Mouse (Mus musculus) heart, embryonic 14.5 days (tissue): ENCODE data around the gene 4933427D14Rik. TPM values are rescaled to one million over a fixed set of nuclear protein-coding genes. Genes with fewer than 3 reads are reported as not detected.

Experiments
- ATAC-seq: fragments of 200-750 bp; cut with Nextera tagmentation; 2 replicates; pipeline ENCODE4 v1.8.0; 2017; ENCODE audit warnings: low read depth, moderate TSS enrichment; ENCODE audit not compliant: insufficient number of reproducible peaks, insufficient read depth, low FRiP score
- H3K27ac ChIP-seq, 2 experiments: fragments of 200-500 bp in 1 of 2; fragments of 300-500 bp in 1 of 2; sonication (generic) in 1 of 2; replicated peaks in 1 of 2; 2 replicates each; pipeline ENCODE4 v1.5.1; 2012 to 2014; ENCODE audit warnings: low read depth in 2 of 2, low read length in 2 of 2, control low read depth in 1 of 2, mild to moderate bottlenecking in 1 of 2, mixed read lengths in 1 of 2; ENCODE audit not compliant: control insufficient read depth in 1 of 2, insufficient read depth in 1 of 2
- H3K27me3 ChIP-seq: fragments of 300-500 bp; sonication (generic); 2 replicates; pipeline ENCODE4 v1.6.1; 2014; ENCODE audit warnings: mild to moderate bottlenecking, low read length, control low read depth; ENCODE audit not compliant: control insufficient read depth, insufficient read depth
- H3K36me3 ChIP-seq: fragments of 300-500 bp; sonication (generic); 2 replicates; pipeline ENCODE4 v1.6.1; 2014; ENCODE audit warnings: mild to moderate bottlenecking, control low read depth, low read length, mixed read lengths; ENCODE audit not compliant: control insufficient read depth, insufficient read depth
- H3K4me1 ChIP-seq, 2 experiments: fragments of 200-500 bp in 1 of 2; fragments of 300-500 bp in 1 of 2; sonication (generic) in 1 of 2; 2 replicates each; pipeline ENCODE4 v1.6.1; 2012 to 2014; ENCODE audit warnings: low read length in 2 of 2, control low read depth in 1 of 2, mixed read lengths in 1 of 2; ENCODE audit not compliant: control insufficient read depth in 2 of 2, insufficient read depth in 2 of 2
- H3K4me2 ChIP-seq: fragments of 300-500 bp; sonication (generic); 2 replicates; pipeline ENCODE4 v1.6.1; 2014; ENCODE audit warnings: mild to moderate bottlenecking, low read length
- H3K4me3 ChIP-seq, 2 experiments: fragments of 200-500 bp in 1 of 2; fragments of 300-500 bp in 1 of 2; sonication (generic) in 1 of 2; 2 replicates each; pipeline ENCODE4 v1.5.1; 2012 to 2014; ENCODE audit warnings: low read length in 2 of 2, mild to moderate bottlenecking in 2 of 2, control low read depth in 1 of 2, low read depth in 1 of 2, moderate library complexity in 1 of 2; ENCODE audit not compliant: control insufficient read depth in 1 of 2, insufficient read depth in 1 of 2
- H3K9ac ChIP-seq: fragments of 300-500 bp; sonication (generic); 2 replicates; pipeline ENCODE4 v1.6.1; 2014; ENCODE audit warnings: mild to moderate bottlenecking, low read length
- H3K9me3 ChIP-seq: fragments of 300-500 bp; sonication (generic); 2 replicates; pipeline ENCODE4 v1.6.1; 2016; ENCODE audit warnings: low read length, control low read depth; ENCODE audit not compliant: control insufficient read depth
- whole genome bisulfite sequencing: fragments of 180-500 bp; shearing (Covaris S2); extraction: QIAGEN DNeasy Blood & Tissue Kit; methylation state at CpG from one replicate; pipeline ENCODE4 v1.1.7; 2014; 5-methylcytosine and 5-hydroxymethylcytosine counted together
- polyA plus RNA-seq: library from polyadenylated mRNA; unstranded; fragments of >200 nt; fragmentation: Nextera tagmentation; extraction: Ambion mirVana; gene quantifications from 2 replicates; pipeline ENCODE4 v1.2.1, GENCODE M21; 2014

Gene 4933427D14Rik
- polyA plus RNA-seq, 1 experiment from 2014 or later, result 6.5 TPM

GRCm38 (mm10) chr11:72196506-72196905, 10.8 kb downstream of the 4933427D14Rik start:
- WGBS, result 70% methylated on average over 8 of the region's 8 CpGs
- ATAC-seq, result no peak
- H3K27ac ChIP-seq, result peak overlapping the region in 1 of 2 experiments; percentile 29; a peak in 1 of 4 replicates
- no peaks in the 10 kb centered on the region for H3K4me1 ChIP-seq
- H3K9ac ChIP-seq, result no peak overlapping the region
- H3K4me2 ChIP-seq, result no peak overlapping the region
- H3K4me3 ChIP-seq, result no peak overlapping the region
- no peaks in the 10 kb centered on the region for H3K9me3 ChIP-seq
- H3K36me3 ChIP-seq, result peaks cover 37% of the 10 kb centered on the region
- H3K27me3 ChIP-seq, result no peaks in the 10 kb centered on the region

GRCm38 (mm10) chr11:72194259-72194658, 13.0 kb downstream of the 4933427D14Rik start:
- peaks cover 55% of the 10 kb centered on the region for H3K36me3 ChIP-seq
- H3K9ac ChIP-seq, result no peak overlapping the region
- H3K9me3 ChIP-seq, result no peaks in the 10 kb centered on the region
- no peaks in the 10 kb centered on the region for H3K27me3 ChIP-seq
- no peaks in the 10 kb centered on the region for H3K4me1 ChIP-seq
- ATAC-seq, result no peak
- H3K27ac ChIP-seq, result no peak overlapping the region
- 90% methylated on average over 2 of the region's 2 CpGs for WGBS
- no peak overlapping the region for H3K4me2 ChIP-seq
- H3K4me3 ChIP-seq, result no peak overlapping the region

- Histone ChIP-seq H3K4me3 (no peak overlapping the region), H3K36me3 (peaks cover 48% of the 10 kb centered on the region), H3K27ac (no peak overlapping the region), H3K4me1 (no peaks in the 10 kb centered on the region), H3K27me3 (no peaks in the 10 kb centered on the region), H3K4me2 (no peak overlapping the region), H3K9me3 (no peaks in the 10 kb centered on the region), H3K9ac (no peak overlapping the region)
- no peak for ATAC-seq
- WGBS, result 88% methylated on average over 1 of the region's 1 CpGs
These were observed 16.4 kb downstream of the 4933427D14Rik start for GRCm38 (mm10) chr11:72190857-72191256.

- H3K4me2 ChIP-seq, result no peak overlapping the region
- H3K36me3 ChIP-seq, result peaks cover 28% of the 10 kb centered on the region
- no peak overlapping the region for H3K27ac ChIP-seq
- no peaks in the 10 kb centered on the region for H3K4me1 ChIP-seq
- H3K27me3 ChIP-seq, result no peaks in the 10 kb centered on the region
- no peaks in the 10 kb centered on the region for H3K9me3 ChIP-seq
- no peak overlapping the region for H3K9ac ChIP-seq
- no peak for ATAC-seq
- WGBS, result 70% methylated on average over 4 of the region's 4 CpGs
- no peak overlapping the region for H3K4me3 ChIP-seq
These were observed 23.0 kb downstream of the 4933427D14Rik start for GRCm38 (mm10) chr11:72184252-72184651.

- Histone ChIP-seq H3K4me3 (no peak overlapping the region), H3K9ac (no peak overlapping the region), H3K4me1 (no peaks in the 10 kb centered on the region), H3K27me3 (no peaks in the 10 kb centered on the region), H3K36me3 (peaks cover 38% of the 10 kb centered on the region), H3K9me3 (no peaks in the 10 kb centered on the region), H3K27ac (no peak overlapping the region), H3K4me2 (no peak overlapping the region)
- WGBS, result 94% methylated on average over 4 of the region's 4 CpGs
- no peak for ATAC-seq
These were observed 26.1 kb downstream of the 4933427D14Rik start for GRCm38 (mm10) chr11:72181136-72181535.

GRCm38 (mm10) chr11:72180556-72180955, 26.7 kb downstream of the 4933427D14Rik start:
- Histone ChIP-seq H3K9me3 (no peaks in the 10 kb centered on the region), H3K36me3 (peaks cover 40% of the 10 kb centered on the region), H3K9ac (no peak overlapping the region), H3K27ac (no peak overlapping the region), H3K4me1 (no peaks in the 10 kb centered on the region), H3K4me3 (no peak overlapping the region), H3K27me3 (no peaks in the 10 kb centered on the region), H3K4me2 (no peak overlapping the region)
- 93% methylated on average over 5 of the region's 5 CpGs for WGBS
- ATAC-seq, result no peak

GRCm38 (mm10) chr11:72176553-72176952, 30.7 kb downstream of the 4933427D14Rik start:
- no peak for ATAC-seq
- WGBS, result 74% methylated on average over 3 of the region's 3 CpGs

GRCm38 (mm10) chr11:72175966-72176365, 31.3 kb downstream of the 4933427D14Rik start:
- no peaks in the 10 kb centered on the region for H3K27me3 ChIP-seq
- WGBS, result 92% methylated on average over 5 of the region's 5 CpGs
- no peak for ATAC-seq
- H3K9ac ChIP-seq, result no peak overlapping the region
- peaks cover 59% of the 10 kb centered on the region for H3K36me3 ChIP-seq
- no peak overlapping the region for H3K27ac ChIP-seq
- H3K4me3 ChIP-seq, result no peak overlapping the region
- H3K4me2 ChIP-seq, result no peak overlapping the region
- no peaks in the 10 kb centered on the region for H3K9me3 ChIP-seq
- no peaks in the 10 kb centered on the region for H3K4me1 ChIP-seq

More at GRCm38 (mm10) chr11:72176553-72176952, 30.7 kb downstream of the 4933427D14Rik start:
- Histone ChIP-seq H3K27me3 (no peaks in the 10 kb centered on the region), H3K9ac (no peak overlapping the region), H3K27ac (no peak overlapping the region), H3K4me3 (no peak overlapping the region), H3K4me1 (no peaks in the 10 kb centered on the region), H3K9me3 (no peaks in the 10 kb centered on the region), H3K36me3 (peaks cover 63% of the 10 kb centered on the region), H3K4me2 (no peak overlapping the region)
